Mouse (Mus musculus): ENCODE measurements around the gene Nmrk2.

The Nmrk2 gene

DNA sequence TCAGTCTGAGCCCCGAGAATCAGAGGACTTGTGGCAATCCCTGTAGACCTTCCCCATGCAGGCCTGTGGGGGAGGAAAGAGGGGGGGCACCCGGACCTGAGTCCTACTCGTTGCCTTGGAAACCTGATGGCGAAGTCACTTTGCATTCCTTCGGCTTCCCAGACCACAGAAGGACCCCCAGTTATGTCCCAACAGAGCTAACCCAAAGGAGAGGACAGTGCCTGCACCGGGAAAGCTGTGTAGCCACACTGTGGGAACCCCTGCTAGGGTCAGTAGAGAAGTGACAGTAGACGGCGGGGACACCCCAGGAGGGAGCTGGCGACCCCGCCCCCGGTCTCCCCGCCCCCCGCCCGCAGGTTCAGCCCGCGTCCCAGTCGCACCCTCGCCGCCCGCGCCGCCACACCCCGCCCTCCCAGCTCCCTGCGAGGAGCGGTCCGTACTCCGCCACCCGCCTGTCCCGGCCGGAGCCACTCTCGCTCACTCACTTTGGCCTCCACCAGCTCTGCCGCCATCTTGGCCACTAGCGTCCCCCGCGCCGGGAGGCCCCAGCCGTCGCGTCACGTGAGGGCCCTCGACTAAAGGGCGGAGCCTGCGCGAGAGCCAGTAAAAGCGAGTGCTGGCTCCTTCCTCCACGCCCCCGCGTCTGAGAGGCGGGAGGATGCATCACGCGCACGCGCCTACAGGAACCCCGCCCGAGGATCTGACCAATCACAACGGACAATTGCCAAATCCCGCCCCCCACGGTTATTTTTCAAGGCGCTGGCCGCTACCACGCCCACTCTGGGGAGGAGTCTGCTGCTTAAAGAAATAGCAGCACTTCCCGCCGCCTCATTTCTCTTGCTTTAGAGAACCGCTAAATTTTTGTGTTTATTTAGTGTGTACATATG is 34.4 kb downstream of the Nmrk2 start, which contains the start of gene Pias4:
TSS of gene Pias4 (minus strand) at position 724 of the 887 bp plus-strand sequence.
- peak; percentile 92 for DNase-seq (ENCODE audit: extremely low read depth, low read depth)

- DNase-seq (ENCODE audit: extremely low read depth, low read depth), result no peak
Observed at GRCm38 (mm10) chr10:81165118-81165517, 36.7 kb downstream of the Nmrk2 start.

DNA sequence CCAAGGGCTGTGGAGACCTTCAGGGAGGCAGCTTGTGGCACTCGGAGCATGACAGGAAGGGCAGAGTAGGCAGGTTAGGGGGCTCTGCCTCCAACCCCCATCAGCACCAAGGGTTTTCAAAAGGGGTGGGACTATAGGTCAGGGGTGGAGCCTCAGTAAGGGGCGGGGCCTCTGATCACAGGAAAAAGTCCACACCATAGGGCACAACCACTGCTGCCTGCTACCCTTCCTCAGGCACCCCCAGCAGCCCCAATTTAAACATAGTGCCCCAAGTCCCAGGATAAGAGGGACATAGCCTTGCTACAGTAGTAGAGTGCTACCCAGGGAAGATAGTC is 39.6 kb downstream of the Nmrk2 start:
- DNase-seq (ENCODE audit: extremely low read depth, low read depth), result no peak

- no peak for DNase-seq (ENCODE audit: extremely low read depth, low read depth)
Observed at GRCm38 (mm10) chr10:81161602-81162317, 40.1 kb downstream of the Nmrk2 start.

DNA sequence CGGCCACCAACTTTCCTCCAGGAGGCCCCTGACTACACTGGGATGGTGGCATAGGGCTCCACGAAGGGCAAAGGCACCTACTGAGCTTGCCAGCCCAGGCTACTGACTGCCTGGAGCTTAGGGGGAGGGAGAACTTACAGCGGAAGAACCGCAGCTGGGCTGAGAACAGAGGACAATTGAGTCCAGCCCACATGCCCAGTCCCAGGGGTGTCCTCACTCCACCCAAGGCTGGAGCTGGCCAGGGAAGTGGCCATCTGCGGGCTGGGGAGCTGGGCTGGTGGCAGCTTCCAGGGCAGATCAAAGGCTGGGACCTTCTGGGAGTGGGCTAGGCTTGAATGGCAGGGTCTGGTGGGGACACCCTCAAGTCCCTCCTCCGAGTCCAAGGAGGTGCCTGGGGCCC is 47.1 kb downstream of the Nmrk2 start:
- no peak for DNase-seq (ENCODE audit: extremely low read depth, low read depth)

- no peak for DNase-seq (ENCODE audit: extremely low read depth, low read depth)
Observed at GRCm38 (mm10) chr10:81154313-81154712, 47.5 kb downstream of the Nmrk2 start.

GRCm38 (mm10) chr10:81152609-81153008 is 49.2 kb downstream of the Nmrk2 start:
- DNase-seq (ENCODE audit: extremely low read depth, low read depth), result no peak

DNA sequence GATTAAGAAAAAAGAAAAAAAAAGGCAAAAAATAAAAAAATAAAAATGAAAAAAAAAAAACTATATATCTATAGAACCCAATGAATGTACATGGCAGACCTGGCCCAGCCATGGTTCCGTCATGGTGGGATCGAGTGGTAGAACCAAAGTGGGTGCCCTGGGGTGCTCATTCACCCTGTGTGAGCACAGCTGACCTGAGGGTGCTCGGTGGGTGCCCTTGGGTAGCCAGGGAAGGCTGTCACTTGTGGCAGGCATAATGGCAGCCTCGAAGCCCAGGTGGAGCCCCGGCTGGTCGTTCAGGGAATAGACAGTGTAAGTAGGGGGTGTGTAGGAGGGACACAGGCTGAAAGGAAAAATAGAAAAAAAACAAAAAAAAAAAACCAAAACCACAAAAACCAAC is 50.6 kb downstream of the Nmrk2 start:
- no peak for DNase-seq (ENCODE audit: extremely low read depth, low read depth)

All from MEL-GATA-1-ER (cell line).